Mouse (Mus musculus) lung, embryonic 16.5 days (tissue): ENCODE results near the gene Ephb2. TPM values are rescaled to one million over a fixed set of nuclear protein-coding genes. Genes with fewer than 3 reads are reported as not detected.
A peak's percentile ranks its signal among the peaks of the same experiment; 100 is the strongest.

ENCODE experiments used
- ATAC-seq: fragments of 200-750 bp; cut with Nextera tagmentation; 2 replicates; pipeline ENCODE4 v1.8.0; 2017; ENCODE audit warnings: low read depth, mild to moderate bottlenecking, moderate library complexity
- H3K27ac ChIP-seq: fragments of 300-500 bp; sonication (generic); 2 replicates; pipeline ENCODE4 v1.5.1; 2014; ENCODE audit warnings: mild to moderate bottlenecking, control low read depth, low read length
- H3K27me3 ChIP-seq: fragments of 300-500 bp; sonication (generic); 2 replicates; pipeline ENCODE4 v1.6.1; 2014; ENCODE audit warnings: low read depth, low read length, mixed read lengths; ENCODE audit not compliant: control insufficient read depth, insufficient read depth
- H3K36me3 ChIP-seq: fragments of 300-500 bp; sonication (generic); 2 replicates; pipeline ENCODE4 v1.6.1; 2014; ENCODE audit warnings: low read length; ENCODE audit not compliant: control insufficient read depth, insufficient read depth
- H3K4me1 ChIP-seq: fragments of 300-500 bp; sonication (generic); replicated peaks from 2 replicates; pipeline ENCODE4 v1.6.1; 2014; ENCODE audit warnings: low read length, mixed read lengths; ENCODE audit not compliant: control insufficient read depth, insufficient read depth
- H3K4me2 ChIP-seq: fragments of 300-500 bp; sonication (generic); 2 replicates; pipeline ENCODE4 v1.6.1; 2014; ENCODE audit warnings: low read depth, low read length, control low read depth
- H3K4me3 ChIP-seq: fragments of 300-500 bp; sonication (generic); 2 replicates; pipeline ENCODE4 v1.5.1; 2014; ENCODE audit warnings: mild to moderate bottlenecking, low read length, control low read depth
- H3K9ac ChIP-seq: fragments of 300-500 bp; sonication (generic); 2 replicates; pipeline ENCODE4 v1.6.1; 2014; ENCODE audit warnings: low read length, control low read depth
- H3K9me3 ChIP-seq: fragments of 300-500 bp; sonication (generic); 2 replicates; pipeline ENCODE4 v1.6.1; 2016; ENCODE audit warnings: low read length; ENCODE audit not compliant: control insufficient read depth
- WGBS: fragments of 180-500 bp; shearing (Covaris S2); extraction: QIAGEN DNeasy Blood & Tissue Kit; methylation state at CpG from one replicate; pipeline ENCODE4 v1.1.7; 2014; 5-methylcytosine and 5-hydroxymethylcytosine counted together
- polyA plus RNA-seq: library from polyadenylated mRNA; unstranded; fragments of >200 nt; fragmentation: Nextera tagmentation; extraction: Ambion mirVana; gene quantifications from 2 replicates; pipeline ENCODE4 v1.2.1, GENCODE M21; 2015

The Ephb2 gene
- polyA plus RNA-seq, 1 experiment from 2014 or later = 1.5 TPM

DNA sequence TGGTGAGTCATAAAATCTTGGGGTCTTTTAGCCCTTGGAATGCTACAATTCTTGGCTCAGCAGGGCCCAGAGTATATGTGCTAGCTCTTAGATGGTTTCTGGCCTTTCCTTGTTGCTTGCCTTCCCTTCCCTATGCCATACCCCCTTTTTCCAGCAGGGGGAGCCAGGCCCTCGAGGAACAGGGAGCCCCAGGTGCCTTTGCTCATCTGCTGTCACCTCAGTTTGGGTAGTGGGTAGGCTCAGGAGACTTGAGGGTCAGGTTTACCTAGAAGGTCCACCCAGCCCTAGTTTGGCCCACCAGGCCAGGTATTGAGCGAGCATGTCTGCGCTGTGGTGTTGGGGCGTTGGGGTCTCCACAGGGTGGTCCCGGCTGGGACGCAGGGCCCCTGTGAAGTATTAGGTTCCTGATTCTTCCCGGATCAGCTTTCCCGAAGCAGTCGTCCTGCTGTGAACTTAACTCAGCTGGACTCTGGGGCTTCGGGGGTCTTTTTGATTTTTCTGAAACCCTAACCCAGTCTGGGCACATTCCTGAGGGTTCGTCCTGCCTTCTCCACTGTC, 186.8 kb downstream of the Ephb2 start:
- Histone ChIP-seq H3K9me3 (peaks cover 4% of the 10 kb centered on the region; the same call in 1 of the 2 replicates), H3K4me3 (no peak overlapping the region), H3K27ac (no peak overlapping the region), H3K4me1 (no peaks in the 10 kb centered on the region; the same call in 1 of the 2 replicates), H3K4me2 (0 out of 2 replicates have a peak overlapping the region, but pooled peaks have one; percentile 13), H3K36me3 (no peaks in the 10 kb centered on the region), H3K9ac (no peak overlapping the region), H3K27me3 (no peaks in the 10 kb centered on the region)
- ATAC-seq = peak; percentile 26; the same call in 1 of the 2 replicates
- WGBS = 10% methylated on average over 11 of the region's 11 CpGs

- Histone ChIP-seq H3K4me3 (peak overlapping the region; percentile 16; the same call in 1 of the 2 replicates), H3K4me1 (peaks cover 9% of the 10 kb centered on the region), H3K27me3 (peaks cover 31% of the 10 kb centered on the region), H3K36me3 (no peaks in the 10 kb centered on the region), H3K27ac (no peak overlapping the region), H3K9ac (no peak overlapping the region; the same call in 1 of the 2 replicates), H3K4me2 (peak overlapping the region; percentile 47), H3K9me3 (no peaks in the 10 kb centered on the region)
- ATAC-seq = peak; percentile 62; the same call in 1 of the 2 replicates
- 5% methylated on average over 10 of the region's 10 CpGs for WGBS
Observed at GRCm38 (mm10) chr4:136638890-136639289, 196.9 kb downstream of the Ephb2 start.

- Histone ChIP-seq H3K27ac (no peak overlapping the region), H3K9me3 (no peaks in the 10 kb centered on the region), H3K9ac (no peak overlapping the region), H3K4me3 (no peak overlapping the region), H3K4me2 (0 out of 2 replicates have a peak overlapping the region, but pooled peaks have one; percentile 97), H3K27me3 (peaks cover 31% of the 10 kb centered on the region), H3K36me3 (no peaks in the 10 kb centered on the region), H3K4me1 (peaks cover 9% of the 10 kb centered on the region)
- 35% methylated on average over 7 of the region's 7 CpGs for WGBS
- peak; percentile 23; the same call in 1 of the 2 replicates for ATAC-seq
Observed at GRCm38 (mm10) chr4:136638230-136638750, 197.5 kb downstream of the Ephb2 start.

DNA sequence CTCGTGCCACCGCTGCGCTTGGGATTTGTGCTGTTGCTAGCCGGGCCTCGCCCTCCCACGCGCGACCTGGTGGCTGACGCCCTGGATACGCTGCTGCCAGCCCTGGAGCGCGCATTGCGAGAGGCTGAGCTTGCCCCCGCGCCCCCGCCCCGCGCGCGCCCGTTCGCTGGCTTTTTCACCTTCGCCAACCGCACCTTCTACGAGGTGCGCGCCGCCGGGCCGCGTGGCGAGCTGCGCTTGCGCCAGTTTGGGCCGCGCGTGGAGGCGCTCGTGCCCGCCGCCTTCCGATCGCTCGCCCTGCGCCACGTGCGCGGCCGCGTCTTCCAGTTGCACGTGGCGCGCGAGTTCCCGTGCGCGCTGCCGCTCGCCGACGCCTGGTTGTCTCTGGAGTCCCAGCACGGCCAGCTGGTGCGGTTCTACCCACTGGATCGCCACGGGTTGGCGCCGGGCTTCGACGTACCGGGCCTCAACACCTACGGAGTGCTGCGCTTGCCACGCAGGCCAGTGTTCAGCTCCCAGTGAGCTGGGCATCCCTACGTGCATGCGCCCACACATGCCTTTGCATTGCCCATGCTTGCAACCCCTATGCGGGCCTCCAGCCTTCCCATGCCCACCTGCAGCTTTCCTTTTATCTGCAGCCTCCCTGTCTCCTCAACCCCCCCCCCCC, 198.1 kb downstream of the Ephb2 start:
- Histone ChIP-seq H3K9ac (peak overlapping the region; percentile 21; the same call in 1 of the 2 replicates), H3K36me3 (no peaks in the 10 kb centered on the region), H3K27ac (no peak overlapping the region), H3K27me3 (peaks cover 31% of the 10 kb centered on the region), H3K9me3 (no peaks in the 10 kb centered on the region), H3K4me3 (peak overlapping the region; percentile 56), H3K4me1 (peaks cover 9% of the 10 kb centered on the region), H3K4me2 (peak overlapping the region; percentile 97)
- 2% methylated on average over 67 of the region's 76 CpGs for WGBS
- peak; percentile 39; the same call in 1 of the 2 replicates for ATAC-seq

- ATAC-seq = 0 out of 2 replicates have a peak, but pooled peaks have one; percentile 8
- peaks cover 9% of the 10 kb centered on the region for H3K4me1 ChIP-seq
- no peak overlapping the region for H3K27ac ChIP-seq
- no peaks in the 10 kb centered on the region for H3K36me3 ChIP-seq
- H3K4me2 ChIP-seq = peak overlapping the region; percentile 97
- H3K9ac ChIP-seq = peak overlapping the region; percentile 21; the same call in 1 of the 2 replicates
- peak overlapping the region; percentile 56 for H3K4me3 ChIP-seq
- H3K27me3 ChIP-seq = peaks cover 31% of the 10 kb centered on the region
- 15% methylated on average over 37 of the region's 37 CpGs for WGBS
- H3K9me3 ChIP-seq = no peaks in the 10 kb centered on the region
Observed at GRCm38 (mm10) chr4:136636983-136637562, 198.7 kb downstream of the Ephb2 start.

DNA sequence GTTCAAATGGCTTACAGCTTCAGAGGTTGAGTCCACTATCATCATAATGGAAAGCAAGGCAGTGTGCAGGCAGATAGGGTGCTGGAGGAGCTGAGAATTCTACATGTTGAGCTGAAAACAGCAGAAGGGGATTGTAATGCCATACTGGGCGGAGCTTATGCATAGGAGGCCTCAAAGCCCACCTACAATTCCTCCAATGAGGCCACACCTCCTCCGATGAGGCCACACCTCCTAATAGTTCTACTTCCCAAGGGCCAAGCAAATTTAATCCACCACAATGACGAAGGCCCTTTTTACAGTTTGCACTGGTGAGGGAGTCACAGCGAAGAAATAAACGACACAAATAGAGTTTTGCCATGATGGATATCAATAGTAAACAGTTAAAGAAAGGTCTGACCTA, 199.3 kb downstream of the Ephb2 start:
- Histone ChIP-seq H3K9ac (no peak overlapping the region), H3K4me1 (peaks cover 9% of the 10 kb centered on the region), H3K9me3 (no peaks in the 10 kb centered on the region), H3K27ac (no peak overlapping the region), H3K27me3 (peaks cover 31% of the 10 kb centered on the region), H3K4me2 (no peak overlapping the region), H3K4me3 (no peak overlapping the region), H3K36me3 (no peaks in the 10 kb centered on the region)
- 51% methylated on average over 5 of the region's 5 CpGs for WGBS
- ATAC-seq = no peak

DNA sequence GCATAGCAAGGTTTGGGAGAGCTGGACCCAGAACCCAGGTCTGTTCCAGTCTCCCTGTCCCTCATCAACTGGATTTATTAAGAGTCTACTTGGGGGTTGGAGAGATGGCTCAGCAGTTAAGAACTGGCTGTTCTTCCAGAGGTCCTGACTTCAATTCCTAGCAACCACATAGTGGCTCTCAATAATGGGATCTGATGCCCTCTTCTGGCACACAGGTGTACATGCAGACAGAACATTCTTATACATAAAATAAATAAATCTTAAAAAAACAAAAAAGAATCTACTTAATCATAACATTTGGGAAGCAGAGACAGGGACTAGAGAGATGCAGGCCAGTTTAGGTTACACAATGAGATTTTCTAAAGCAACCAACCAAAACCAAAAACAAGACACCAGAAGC, 199.8 kb downstream of the Ephb2 start:
- Histone ChIP-seq H3K4me2 (no peak overlapping the region), H3K36me3 (no peaks in the 10 kb centered on the region), H3K9ac (no peak overlapping the region), H3K4me3 (no peak overlapping the region), H3K4me1 (peaks cover 13% of the 10 kb centered on the region), H3K27me3 (peaks cover 31% of the 10 kb centered on the region), H3K9me3 (no peaks in the 10 kb centered on the region), H3K27ac (no peak overlapping the region)
- no peak for ATAC-seq

GRCm38 (mm10) chr4:136631237-136631994, 204.4 kb downstream of the Ephb2 start:
- peak; percentile 31; the same call in 1 of the 2 replicates for ATAC-seq
- no peaks in the 10 kb centered on the region for H3K9me3 ChIP-seq
- no peak overlapping the region for H3K4me2 ChIP-seq
- H3K36me3 ChIP-seq = no peaks in the 10 kb centered on the region
- H3K9ac ChIP-seq = no peak overlapping the region
- no peak overlapping the region for H3K27ac ChIP-seq
- H3K4me3 ChIP-seq = no peak overlapping the region
- 77% methylated on average over 11 of the region's 11 CpGs for WGBS
- peaks cover 4% of the 10 kb centered on the region; the same call in 1 of the 2 replicates for H3K4me1 ChIP-seq
- H3K27me3 ChIP-seq = peaks cover 4% of the 10 kb centered on the region
